Mouse (Mus musculus) embryonic facial prominence, embryonic 11.5 days (tissue): ENCODE data around the gene Ethe1. TPM values are rescaled to one million over a fixed set of nuclear protein-coding genes. Genes with fewer than 3 reads are reported as not detected.
A peak's percentile ranks its signal among the peaks of the same experiment; 100 is the strongest.
"Not testable (repeated sequence)": the region's sequence is repeated elsewhere in the genome, so short reads cannot be mapped to it uniquely, and the experiment has no call there.

Experiments used
- ATAC-seq: fragments of 200-750 bp; cut with Nextera tagmentation; replicated peaks from 2 replicates; pipeline ENCODE4 v1.8.0; 2017; ENCODE audit warnings: low read depth; ENCODE audit not compliant: insufficient number of reproducible peaks, low FRiP score, low TSS enrichment
- DNase-seq: peaks from one replicate; pipeline ENCODE4 v3.0.0-alpha.2; 2015; ENCODE audit warnings: low spot score
- H3K27ac ChIP-seq: fragments of 300-500 bp; sonication (generic); replicated peaks from 2 replicates; pipeline ENCODE4 v1.5.1; 2014; ENCODE audit warnings: mild to moderate bottlenecking, low read depth, low read length, control low read depth
- H3K27me3 ChIP-seq: fragments of 300-500 bp; sonication (generic); 2 replicates; pipeline ENCODE4 v1.6.1; 2014; ENCODE audit warnings: mild to moderate bottlenecking, low read length, moderate library complexity, mixed read lengths; ENCODE audit not compliant: control insufficient read depth, insufficient read depth
- H3K36me3 ChIP-seq: fragments of 300-500 bp; sonication (generic); replicated peaks from 2 replicates; pipeline ENCODE4 v1.6.1; 2014; ENCODE audit warnings: low read depth, mild to moderate bottlenecking, low read length, moderate library complexity, mixed read lengths; ENCODE audit not compliant: control insufficient read depth, insufficient read depth
- H3K4me1 ChIP-seq: fragments of 300-500 bp; sonication (generic); 2 replicates; pipeline ENCODE4 v1.6.1; 2014; ENCODE audit warnings: low read length, mixed read lengths; ENCODE audit not compliant: control insufficient read depth, insufficient read depth
- H3K4me2 ChIP-seq: fragments of 300-500 bp; sonication (generic); 2 replicates; pipeline ENCODE4 v1.6.1; 2014; ENCODE audit warnings: low read depth, mild to moderate bottlenecking, control low read depth, low read length, moderate library complexity
- H3K4me3 ChIP-seq: fragments of 300-500 bp; sonication (generic); 2 replicates; pipeline ENCODE4 v1.5.1; 2014; ENCODE audit warnings: low read depth, low read length, control low read depth
- H3K9ac ChIP-seq: fragments of 300-500 bp; sonication (generic); replicated peaks from 2 replicates; pipeline ENCODE4 v1.6.1; 2014; ENCODE audit warnings: mild to moderate bottlenecking, control low read depth, low read length
- H3K9me3 ChIP-seq: fragments of 300-500 bp; sonication (generic); replicated peaks from 2 replicates; pipeline ENCODE4 v1.6.1; 2016; ENCODE audit warnings: mild to moderate bottlenecking, low read length, inconsistent platforms, mixed read lengths; ENCODE audit not compliant: control insufficient read depth
- WGBS: fragments of 180-500 bp; shearing (Covaris S2); extraction: QIAGEN DNeasy Blood & Tissue Kit; methylation state at CpG from one replicate; pipeline ENCODE4 v1.1.7; 2014; 5-methylcytosine and 5-hydroxymethylcytosine counted together
- polyA plus RNA-seq: library from polyadenylated mRNA; unstranded; fragments of >200 nt; fragmentation: Nextera tagmentation; extraction: Ambion mirVana; gene quantifications from 2 replicates; pipeline ENCODE4 v1.2.1, GENCODE M21; 2014

The Ethe1 gene
- polyA plus RNA-seq, 1 experiment from 2014 or later = 24.4 TPM

DNA sequence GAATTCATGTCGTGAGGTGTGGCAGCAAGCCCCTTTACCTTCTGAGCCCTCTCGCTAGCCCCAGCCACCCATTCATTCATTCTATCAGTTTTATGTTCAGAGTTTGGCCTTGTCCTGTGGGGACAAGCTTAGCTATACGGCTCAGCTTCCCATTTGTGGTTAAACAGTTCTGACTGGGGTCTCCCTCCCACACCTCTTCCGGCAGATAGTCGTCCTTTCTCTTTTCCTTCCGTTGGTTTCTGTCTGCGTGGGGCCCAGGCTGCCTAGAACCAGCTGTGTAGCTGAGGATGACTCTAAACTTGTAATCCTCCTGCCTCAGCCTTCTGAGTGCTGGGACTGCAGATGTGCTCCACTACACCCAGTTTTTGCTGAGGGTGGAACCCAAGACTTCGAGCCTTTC is 30.4 kb downstream of the Ethe1 start:
- Histone ChIP-seq H3K27me3 (peaks cover 10% of the 10 kb centered on the region), H3K4me1 (no peaks in the 10 kb centered on the region), H3K9me3 (no peaks in the 10 kb centered on the region), H3K4me2 (no peak overlapping the region), H3K4me3 (no peak overlapping the region), H3K36me3 (no peaks in the 10 kb centered on the region), H3K27ac (no peak overlapping the region), H3K9ac (no peak overlapping the region)
- DNase-seq = no peak
- ATAC-seq = no peak
- 79% methylated on average over 8 of the region's 8 CpGs for WGBS

DNA sequence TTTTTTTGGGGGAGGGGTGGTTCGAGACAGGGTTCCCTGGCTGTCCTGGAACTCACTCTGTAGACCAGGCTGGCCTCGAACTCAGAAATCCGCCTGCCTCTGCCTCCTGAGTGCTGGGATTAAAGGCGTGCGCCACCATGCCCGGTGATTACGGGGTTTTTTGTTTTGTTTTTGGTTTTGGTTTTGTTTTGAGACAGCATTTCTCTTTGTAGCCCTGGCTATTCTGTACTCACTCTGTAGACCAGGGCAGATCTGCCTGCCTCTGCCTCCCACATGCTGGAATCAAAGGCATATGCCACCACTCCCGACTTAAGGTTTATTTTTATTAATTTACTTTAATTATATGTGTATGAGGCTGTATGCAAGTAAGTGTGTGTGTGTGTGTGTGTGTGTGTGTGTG is 31.0 kb downstream of the Ethe1 start:
- 89% methylated on average over 8 of the region's 8 CpGs for WGBS
- H3K27ac ChIP-seq, H3K27me3 ChIP-seq, H3K9me3 ChIP-seq, H3K4me1 ChIP-seq, H3K9ac ChIP-seq, H3K36me3 ChIP-seq, DNase-seq, H3K4me3 ChIP-seq, ATAC-seq, H3K4me2 ChIP-seq: not testable (repeated sequence)

DNA sequence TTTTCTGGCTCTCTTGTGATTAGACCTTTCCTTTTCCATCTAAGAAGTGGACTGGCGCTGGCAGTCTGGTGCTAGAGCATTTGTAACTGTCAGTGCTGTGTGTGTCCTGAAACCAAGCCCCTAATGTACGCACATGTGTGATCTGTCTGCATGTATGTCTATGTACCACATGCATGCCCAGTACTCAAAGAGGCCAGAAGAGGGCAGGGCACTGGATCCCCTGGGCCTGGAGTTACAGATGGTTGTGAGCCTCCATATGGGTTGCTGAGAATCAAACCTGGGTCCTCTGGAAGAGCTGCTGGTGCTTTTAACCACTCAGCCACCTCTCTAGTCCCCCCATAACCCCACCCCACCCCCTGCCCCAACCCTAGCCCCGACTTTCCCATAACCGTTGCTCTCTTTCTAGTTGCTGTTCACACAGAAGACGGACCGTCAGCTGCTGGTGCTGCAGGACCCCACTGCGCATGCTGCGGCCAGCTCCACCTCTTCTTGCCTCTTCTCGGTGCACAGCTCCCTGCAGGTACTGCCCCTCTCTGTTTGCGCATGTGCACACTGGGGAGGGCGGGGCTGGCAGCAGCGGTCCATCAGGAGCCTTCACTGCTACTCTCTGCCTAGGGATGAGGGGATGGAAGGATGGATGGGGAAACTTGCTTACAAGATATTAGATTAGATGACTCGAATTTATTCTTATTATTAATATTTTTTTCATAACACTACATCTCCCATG is 32.5 kb downstream of the Ethe1 start:
- ATAC-seq (no peak), DNase-seq (no peak)
- no peak overlapping the region for H3K27ac ChIP-seq
- no peaks in the 10 kb centered on the region for H3K36me3 ChIP-seq
- H3K9me3 ChIP-seq = no peaks in the 10 kb centered on the region
- no peak overlapping the region for H3K4me2 ChIP-seq
- no peaks in the 10 kb centered on the region for H3K4me1 ChIP-seq
- no peak overlapping the region for H3K9ac ChIP-seq
- no peaks in the 10 kb centered on the region for H3K27me3 ChIP-seq
- WGBS = 46% methylated on average over 13 of the region's 13 CpGs
- no peak overlapping the region for H3K4me3 ChIP-seq

DNA sequence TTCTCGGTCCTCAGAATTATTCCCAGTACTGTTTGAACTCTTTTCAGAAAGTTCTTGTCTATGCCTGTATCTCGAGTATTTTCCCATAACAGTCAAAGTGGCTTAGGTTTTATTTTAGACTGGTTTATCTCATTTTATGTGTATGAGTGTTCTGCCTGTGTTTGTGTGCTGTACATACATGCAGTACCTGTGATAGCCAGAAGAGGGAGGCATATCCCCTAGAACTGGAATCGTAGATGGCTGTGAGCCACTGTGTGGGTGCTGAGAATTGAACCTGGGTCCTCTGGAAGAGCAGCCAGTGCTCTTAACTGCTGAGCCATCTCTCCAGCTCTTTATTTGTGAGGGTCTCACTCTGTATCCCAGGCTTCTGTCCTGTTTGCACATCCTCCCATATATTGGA is 33.9 kb downstream of the Ethe1 start:
- 80% methylated on average over 3 of the region's 3 CpGs for WGBS

DNA sequence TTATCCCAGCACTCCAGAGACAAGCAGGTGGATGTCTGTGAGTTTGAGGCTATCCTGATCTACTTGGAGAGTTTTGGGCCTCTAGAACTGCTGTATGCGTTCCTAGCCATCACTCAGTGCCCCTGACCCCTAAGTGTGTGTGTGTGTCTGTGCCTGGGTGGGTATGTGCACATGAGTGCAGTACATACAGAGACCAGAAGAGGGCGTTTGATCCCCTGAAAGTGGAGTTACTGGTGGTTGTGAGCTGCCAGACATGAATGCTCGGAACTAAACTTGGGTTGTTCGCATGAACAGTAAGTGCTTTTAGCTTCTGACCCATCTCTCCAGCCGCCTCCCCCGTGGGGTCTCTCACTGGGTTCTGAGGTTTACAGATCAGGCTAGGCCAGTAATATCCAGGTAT is 35.6 kb downstream of the Ethe1 start:
- 79% methylated on average over 6 of the region's 6 CpGs for WGBS
- Histone ChIP-seq H3K9me3 (no peaks in the 10 kb centered on the region), H3K4me1 (no peaks in the 10 kb centered on the region), H3K4me3 (no peak overlapping the region), H3K27ac (no peak overlapping the region), H3K9ac (no peak overlapping the region), H3K27me3 (no peaks in the 10 kb centered on the region), H3K36me3 (no peaks in the 10 kb centered on the region), H3K4me2 (no peak overlapping the region)
- ATAC-seq (no peak), DNase-seq (no peak)

More for the DNA sequence above, 33.9 kb downstream of the Ethe1 start:
- no peak overlapping the region for H3K4me2 ChIP-seq
- no peaks in the 10 kb centered on the region for H3K27me3 ChIP-seq
- H3K27ac ChIP-seq = no peak overlapping the region
- no peaks in the 10 kb centered on the region for H3K4me1 ChIP-seq
- no peak overlapping the region for H3K4me3 ChIP-seq
- no peak overlapping the region for H3K9ac ChIP-seq
- H3K9me3 ChIP-seq = no peaks in the 10 kb centered on the region
- DNase-seq (no peak), ATAC-seq (no peak)
- no peaks in the 10 kb centered on the region for H3K36me3 ChIP-seq

DNA sequence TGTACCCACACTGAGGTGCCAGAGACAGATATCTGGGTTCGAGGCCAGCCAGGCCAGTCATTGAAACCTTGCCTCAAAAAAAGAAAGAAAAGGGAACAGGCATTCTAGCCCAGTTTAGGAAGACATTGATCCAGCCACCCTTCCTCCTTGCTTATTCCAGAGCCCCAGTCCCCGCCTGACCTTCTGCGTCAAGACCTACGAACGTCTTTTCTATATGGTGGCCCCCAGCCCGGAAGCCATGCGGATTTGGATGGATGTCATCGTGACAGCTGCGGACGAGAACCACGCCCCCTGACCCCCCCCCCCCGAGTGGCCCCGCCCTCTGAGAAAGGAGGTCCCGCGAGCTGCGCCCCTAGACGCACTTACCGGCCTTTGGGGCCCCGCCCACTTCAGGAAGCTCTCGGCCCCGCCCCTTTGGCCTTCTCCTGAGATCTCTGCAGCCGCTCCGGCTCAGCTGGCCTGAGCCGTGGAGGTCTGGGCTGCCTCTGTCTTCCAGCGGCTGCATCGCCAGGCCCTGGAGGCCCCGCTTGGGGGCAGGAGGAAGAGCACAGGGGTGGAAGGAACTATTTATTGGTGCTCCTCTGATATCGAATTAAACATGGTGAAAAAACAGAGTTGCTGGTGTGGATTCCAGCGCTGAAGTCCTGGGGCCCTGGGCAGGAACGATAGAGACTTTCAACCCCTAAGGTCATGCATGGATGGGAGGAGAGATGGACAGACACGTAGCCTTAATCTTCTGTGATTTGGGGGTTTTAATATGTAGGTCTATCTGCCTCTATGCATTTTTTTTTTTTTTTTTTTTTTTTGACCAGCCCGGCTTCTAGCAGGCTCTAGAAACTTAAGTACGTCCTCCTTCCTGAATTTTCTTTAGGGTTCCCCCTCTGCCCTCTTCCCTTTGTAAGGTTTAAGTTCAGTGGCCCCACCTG is 41.6 kb downstream of the Ethe1 start:
- Histone ChIP-seq H3K4me1 (no peaks in the 10 kb centered on the region), H3K36me3 (no peaks in the 10 kb centered on the region), H3K27me3 (no peaks in the 10 kb centered on the region), H3K9ac (peak overlapping the region; percentile 59), H3K4me2 (peak overlapping the region; percentile 60), H3K9me3 (no peaks in the 10 kb centered on the region), H3K4me3 (peak overlapping the region; percentile 16), H3K27ac (no peak overlapping the region; the same call in 1 of the 2 replicates)
- WGBS = 9% methylated on average over 30 of the region's 33 CpGs
- ATAC-seq = peak; percentile 80
- DNase-seq = peak; percentile 89

DNA sequence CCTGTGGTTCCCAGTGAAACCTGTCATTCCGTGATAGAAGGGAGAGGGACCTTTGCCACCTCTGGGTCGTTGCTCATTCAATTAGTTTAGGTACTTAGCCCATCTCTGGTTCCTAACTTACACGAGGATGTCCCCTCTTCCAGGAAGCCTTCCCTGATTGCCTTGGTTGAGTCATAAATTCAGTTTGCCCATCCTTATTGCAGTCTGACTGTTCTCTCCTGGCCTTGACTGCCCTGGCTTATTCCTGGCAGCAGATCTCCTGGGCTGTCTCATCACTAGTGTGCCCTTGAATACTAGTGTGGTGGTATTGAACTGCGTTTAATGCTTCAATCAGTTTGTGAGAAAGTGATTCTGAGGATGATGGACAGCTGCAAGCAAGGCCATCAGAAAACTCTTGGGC is 42.3 kb downstream of the Ethe1 start:
- H3K9me3 ChIP-seq = no peaks in the 10 kb centered on the region
- no peak for DNase-seq
- no peak overlapping the region for H3K4me2 ChIP-seq
- ATAC-seq = no peak
- H3K27me3 ChIP-seq = no peaks in the 10 kb centered on the region
- no peak overlapping the region for H3K9ac ChIP-seq
- H3K4me1 ChIP-seq = no peaks in the 10 kb centered on the region
- H3K4me3 ChIP-seq = no peak overlapping the region
- 67% methylated on average over 4 of the region's 4 CpGs for WGBS
- no peaks in the 10 kb centered on the region for H3K36me3 ChIP-seq
- H3K27ac ChIP-seq = no peak overlapping the region
